Mouse (Mus musculus) spleen, postnatal 0 days (tissue): ENCODE results near the gene Ano4. TPM values are rescaled to one million over a fixed set of nuclear protein-coding genes. Genes with fewer than 3 reads are reported as not detected.

Source experiments
- polyA plus RNA-seq: library from polyadenylated mRNA; unstranded; fragments of >200 nt; fragmentation: Nextera tagmentation; extraction: Ambion mirVana; gene quantifications from 2 replicates; pipeline ENCODE4 v1.2.1, GENCODE M21; 2015

The Ano4 gene
- 0.04 TPM in 1 of 2 replicates, not detected in the other for polyA plus RNA-seq

GRCm38 (mm10) chr10:89344491-89345195 lies at the start of gene Ano4:
Gene Ano4 (minus strand): TSS chr10:89344762.

Other genes starting within 250 kb of the Ano4 start
- 7.0 and 7.3 TPM in 2 replicates for gene Gas2l3, start 99.2 kb upstream of the Ano4 start, polyA plus RNA-seq
- not detected in 2 replicates for gene Nr1h4, start 188.8 kb upstream of the Ano4 start, polyA plus RNA-seq